Mouse (Mus musculus) heart, adult 10 weeks (tissue): ENCODE measurements around the gene Tm6sf1. TPM values are rescaled to one million over a fixed set of nuclear protein-coding genes. Genes with fewer than 3 reads are reported as not detected.

Source experiments
- polyA plus RNA-seq: library from polyadenylated mRNA; stranded (reverse); fragments of 350-450 nt; fragmentation: Illumina TruSeq; extraction: RNeasy Lipid Tissue Mini Kit (QIAGEN cat#74804); gene quantifications from one replicate; pipeline ENCODE4 v1.2.3, GENCODE M21; 2014; ENCODE audit warnings: low read depth, low replicate concordance

The Tm6sf1 gene
- polyA plus RNA-seq: 12.3 TPM

DNA sequence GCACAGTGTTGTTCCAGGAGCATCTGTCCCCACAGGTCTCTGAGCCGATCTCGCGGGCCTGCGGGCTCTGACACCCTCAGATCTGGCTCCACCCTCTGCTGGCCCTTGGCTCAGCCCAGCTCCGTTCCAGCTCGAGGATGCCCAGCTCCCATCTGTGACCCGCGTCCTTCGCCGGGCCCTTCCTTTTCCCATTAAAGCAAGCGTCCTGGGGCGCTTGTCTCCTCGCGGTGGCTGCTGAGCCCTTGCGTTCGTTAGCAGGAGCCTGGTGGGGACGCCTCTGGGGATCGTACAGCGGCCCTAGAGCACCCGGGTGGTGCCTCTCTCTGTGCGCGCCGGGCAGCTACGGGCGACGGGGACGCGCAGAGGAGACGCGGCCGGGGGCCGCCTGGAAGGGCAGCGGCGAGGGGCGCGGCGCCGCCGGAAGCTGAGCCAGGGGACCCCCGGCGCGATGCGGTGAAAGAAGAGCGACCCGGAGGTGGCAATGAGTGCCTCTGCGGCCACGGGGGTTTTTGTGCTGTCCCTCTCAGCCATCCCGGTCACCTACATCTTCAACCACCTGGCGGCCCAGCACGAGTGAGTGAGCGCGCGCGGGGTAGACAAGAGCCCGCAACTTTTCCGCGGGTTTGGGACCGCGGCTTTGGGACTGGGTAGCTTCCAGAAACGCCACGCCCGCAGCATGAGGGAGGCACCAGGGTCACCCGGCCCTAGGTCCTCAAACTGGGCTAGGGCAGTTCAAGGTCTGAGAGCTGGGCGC, at the start of gene Tm6sf1:
Tm6sf1 (plus strand) TSS at position 34 of the 754 bp plus-strand sequence.

DNA sequence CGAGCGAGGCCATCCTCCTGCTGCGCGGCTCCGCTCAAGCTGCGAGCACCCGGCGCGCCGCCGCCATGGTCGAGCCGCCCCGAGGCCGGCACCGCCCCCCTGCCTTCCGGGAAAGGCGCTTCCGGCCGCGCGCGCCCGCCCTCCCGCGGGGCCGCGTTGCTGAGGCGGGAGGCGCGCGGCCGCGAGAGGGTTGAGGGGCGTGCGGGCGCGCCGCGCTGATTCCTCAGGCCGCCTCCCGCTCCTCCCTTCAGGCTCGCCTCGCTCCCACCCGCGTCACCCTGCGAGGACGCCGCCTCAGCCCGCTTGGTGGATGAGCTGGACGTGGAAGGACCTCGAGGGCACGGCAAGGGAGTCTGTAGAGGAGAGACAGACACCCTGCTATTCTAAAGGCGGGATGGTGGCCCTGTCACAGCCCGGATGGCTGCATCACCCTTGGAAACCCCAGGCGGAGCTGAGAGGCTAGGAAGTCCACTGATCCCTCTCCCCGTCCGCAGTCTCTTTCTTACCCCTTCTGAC, 29.4 kb upstream of the Tm6sf1 start, which contains the start of gene Btbd1:
Btbd1 (minus strand) TSS at position 53 of the 516 bp plus-strand sequence.

DNA sequence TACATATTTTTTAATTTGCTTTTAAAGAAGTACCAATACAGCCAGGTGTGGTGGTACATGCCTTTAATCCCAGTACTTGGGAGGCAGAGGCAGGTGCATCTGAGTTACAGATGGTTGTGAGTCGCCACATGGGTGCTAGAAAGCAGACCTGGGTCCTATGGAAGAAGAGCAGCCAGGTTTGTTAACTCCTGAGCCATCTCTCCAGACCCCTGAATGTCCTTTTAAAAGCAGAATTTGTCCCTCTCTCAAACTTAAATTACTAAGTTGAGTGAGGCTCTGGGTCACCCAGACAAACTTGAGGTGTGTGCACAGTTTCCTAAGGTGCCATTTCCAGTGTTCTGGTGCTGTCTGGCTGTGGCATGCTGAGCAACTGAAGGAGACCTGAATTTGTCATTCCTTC, 3.1 kb upstream of the Tm6sf1 start, which contains the start of gene Gm10160:
Gm10160 (minus strand) TSS at position 101 of the 400 bp plus-strand sequence.

Other genes with a start within 250 kb of the Tm6sf1 start
- 54.0 TPM for gene Homer2, start 151.5 kb upstream of the Tm6sf1 start, polyA plus RNA-seq
- gene Ramac, start 96.1 kb upstream of the Tm6sf1 start, polyA plus RNA-seq: 47.9 TPM
- 34.3 TPM for gene 3110040N11Rik, start 69.5 kb upstream of the Tm6sf1 start, polyA plus RNA-seq
- gene Btbd1, start 29.6 kb upstream of the Tm6sf1 start, polyA plus RNA-seq: 136 TPM
- gene Gm10160, start 3.2 kb upstream of the Tm6sf1 start, polyA plus RNA-seq: not detected
- gene Hdgfl3, start 75.5 kb downstream of the Tm6sf1 start, polyA plus RNA-seq: 7.1 TPM
- gene Bnc1, start 133.3 kb downstream of the Tm6sf1 start, polyA plus RNA-seq: 1.4 TPM